Mouse (Mus musculus): Measurements from ENCODE around the gene Frem2.

GRCm38 (mm10) chr3:53465330-53465729, 191.8 kb downstream of the Frem2 start:
- no peak for TF ChIP-seq GATA1 (IDR thresholded peaks at IDR 0.05; ENCODE audit: low read length)
- TF ChIP-seq TAL1 (IDR thresholded peaks at IDR 0.05; ENCODE audit: low read length), result no peak

Measured in erythroblast, embryonic 14.5 days (primary cell).